Mouse (Mus musculus) embryo, embryonic 11.5 days (tissue): ENCODE measurements at regions not wholly inside any gene's neighbourhood (a gene's known extent, or its start where the extent isn't known, plus 50 kb on each side); places are given as distances from the start of the nearest gene placed in this dataset.
"Not testable (repeated sequence)": the region's sequence is repeated elsewhere in the genome, so short reads cannot be mapped to it uniquely, and the experiment has no call there.

ENCODE experiments used
- DNase-seq: peaks from one replicate; pipeline ENCODE4 v3.0.0-alpha.2; 2012; ENCODE audit warnings: low read depth, low spot score

- no peak for DNase-seq
These were observed 754.6 kb upstream of the Intu start for GRCm38 (mm10) chr3:39776278-39777039.

GRCm38 (mm10) chr3:39779690-39780218 lies 751.3 kb upstream of the Intu start:
- no peak for DNase-seq

- DNase-seq: no peak
These were observed 750.8 kb upstream of the Intu start for GRCm38 (mm10) chr3:39780270-39780669.

GRCm38 (mm10) chr3:39784901-39785300 lies 746.2 kb upstream of the Intu start:
- DNase-seq: no peak

- DNase-seq: no peak
These were observed 721.5 kb upstream of the Intu start for GRCm38 (mm10) chr3:39809586-39809985.

GRCm38 (mm10) chr3:39814814-39815213 lies 716.3 kb upstream of the Intu start:
- peak; percentile 50 for DNase-seq

- DNase-seq: no peak
These were observed 700.5 kb upstream of the Intu start for GRCm38 (mm10) chr3:39830488-39831056.

- no peak for DNase-seq
These were observed 692.5 kb upstream of the Intu start for GRCm38 (mm10) chr3:39838377-39839145.

- no peak for DNase-seq
These were observed 690.1 kb upstream of the Intu start for GRCm38 (mm10) chr3:39840946-39841345.

GRCm38 (mm10) chr3:39845123-39845522 lies 686.0 kb upstream of the Intu start:
- no peak for DNase-seq

GRCm38 (mm10) chr3:39848829-39849228 lies 682.3 kb upstream of the Intu start:
- DNase-seq: no peak

- DNase-seq: no peak
These were observed 673.8 kb upstream of the Intu start for GRCm38 (mm10) chr3:39857214-39857839.

- not testable (repeated sequence) for DNase-seq
These were observed 655.0 kb upstream of the Intu start for GRCm38 (mm10) chr3:39876046-39876445.

- DNase-seq: no peak
These were observed 646.7 kb upstream of the Intu start for GRCm38 (mm10) chr3:39884370-39884769.

- no peak for DNase-seq
These were observed 642.7 kb upstream of the Intu start for GRCm38 (mm10) chr3:39888376-39888775.

- no peak for DNase-seq
These were observed 641.9 kb upstream of the Intu start for GRCm38 (mm10) chr3:39889222-39889621.

- DNase-seq: no peak
These were observed 632.1 kb upstream of the Intu start for GRCm38 (mm10) chr3:39898961-39899360.

GRCm38 (mm10) chr3:39900207-39900606 lies 630.9 kb upstream of the Intu start:
- DNase-seq: no peak

GRCm38 (mm10) chr3:39904377-39904776 lies 626.7 kb upstream of the Intu start:
- no peak for DNase-seq

GRCm38 (mm10) chr3:39908676-39909362 lies 622.3 kb upstream of the Intu start:
- no peak for DNase-seq

- DNase-seq: no peak
These were observed 621.4 kb upstream of the Intu start for GRCm38 (mm10) chr3:39909642-39910041.
